Mouse (Mus musculus) frontal cortex, postnatal 36 days (tissue): ENCODE data around the gene Dync1li2.

Experiments
- DNase-seq, 2 experiments: peaks; one replicate each; pipeline ENCODE4 v3.0.0; 2022; ENCODE audit warnings: low spot score in 2 of 2

Gene Dync1li2

GRCm38 (mm10) chr8:104414204-104414603, 28.6 kb downstream of the Dync1li2 start:
- no peak for DNase-seq

GRCm38 (mm10) chr8:104413770-104414169, 29.1 kb downstream of the Dync1li2 start:
- DNase-seq = no peak

- DNase-seq = no peak
Measured at GRCm38 (mm10) chr8:104412805-104413532, 29.9 kb downstream of the Dync1li2 start.

GRCm38 (mm10) chr8:104411972-104412371, 30.9 kb downstream of the Dync1li2 start:
- no peak for DNase-seq

GRCm38 (mm10) chr8:104411468-104411867, 31.4 kb downstream of the Dync1li2 start:
- peak; percentile 52 to 93 for DNase-seq

- DNase-seq = peak; percentile 44 to 59
Measured at GRCm38 (mm10) chr8:104410628-104411273, 32.1 kb downstream of the Dync1li2 start.

- DNase-seq = no peak
Measured at GRCm38 (mm10) chr8:104408328-104409110, 34.3 kb downstream of the Dync1li2 start.

- DNase-seq = no peak
Measured at GRCm38 (mm10) chr8:104406340-104407128, 36.3 kb downstream of the Dync1li2 start.

GRCm38 (mm10) chr8:104405430-104406187, 37.2 kb downstream of the Dync1li2 start:
- DNase-seq = no peak

GRCm38 (mm10) chr8:104403596-104403995, 39.3 kb downstream of the Dync1li2 start:
- DNase-seq = no peak

- DNase-seq = no peak
Measured at GRCm38 (mm10) chr8:104395703-104396357, 47.0 kb downstream of the Dync1li2 start, which contains the start of gene Cmtm4. TSS of gene Cmtm4 (minus strand) at chr8:104395807.

- DNase-seq = peak in 1 of 2 experiments; percentile 39
Measured at GRCm38 (mm10) chr8:104394801-104395702, 47.8 kb downstream of the Dync1li2 start.

- DNase-seq = no peak
Measured at GRCm38 (mm10) chr8:104393767-104394166, 49.1 kb downstream of the Dync1li2 start.

GRCm38 (mm10) chr8:104393139-104393538, 49.7 kb downstream of the Dync1li2 start:
- DNase-seq = no peak

GRCm38 (mm10) chr8:104390245-104390644, 52.6 kb downstream of the Dync1li2 start:
- no peak for DNase-seq

- DNase-seq = no peak
Measured at GRCm38 (mm10) chr8:104387980-104388379, 54.9 kb downstream of the Dync1li2 start.

- no peak for DNase-seq
Measured at GRCm38 (mm10) chr8:104387501-104387900, 55.3 kb downstream of the Dync1li2 start.

GRCm38 (mm10) chr8:104386693-104387092, 56.2 kb downstream of the Dync1li2 start:
- DNase-seq = no peak

GRCm38 (mm10) chr8:104383977-104384376, 58.9 kb downstream of the Dync1li2 start:
- DNase-seq = no peak
